Mouse (Mus musculus) cerebellum, adult (tissue): Measurements from ENCODE around the gene Gse1.

Experiments
- ATAC-seq: cut with Nextera tagmentation; 2 replicates; pipeline ENCODE4 v1.9.2; 2017; ENCODE audit warnings: mild to moderate bottlenecking, moderate library complexity, mixed read lengths; ENCODE audit not compliant: insufficient number of reproducible peaks, low FRiP score, low TSS enrichment

The Gse1 gene

DNA sequence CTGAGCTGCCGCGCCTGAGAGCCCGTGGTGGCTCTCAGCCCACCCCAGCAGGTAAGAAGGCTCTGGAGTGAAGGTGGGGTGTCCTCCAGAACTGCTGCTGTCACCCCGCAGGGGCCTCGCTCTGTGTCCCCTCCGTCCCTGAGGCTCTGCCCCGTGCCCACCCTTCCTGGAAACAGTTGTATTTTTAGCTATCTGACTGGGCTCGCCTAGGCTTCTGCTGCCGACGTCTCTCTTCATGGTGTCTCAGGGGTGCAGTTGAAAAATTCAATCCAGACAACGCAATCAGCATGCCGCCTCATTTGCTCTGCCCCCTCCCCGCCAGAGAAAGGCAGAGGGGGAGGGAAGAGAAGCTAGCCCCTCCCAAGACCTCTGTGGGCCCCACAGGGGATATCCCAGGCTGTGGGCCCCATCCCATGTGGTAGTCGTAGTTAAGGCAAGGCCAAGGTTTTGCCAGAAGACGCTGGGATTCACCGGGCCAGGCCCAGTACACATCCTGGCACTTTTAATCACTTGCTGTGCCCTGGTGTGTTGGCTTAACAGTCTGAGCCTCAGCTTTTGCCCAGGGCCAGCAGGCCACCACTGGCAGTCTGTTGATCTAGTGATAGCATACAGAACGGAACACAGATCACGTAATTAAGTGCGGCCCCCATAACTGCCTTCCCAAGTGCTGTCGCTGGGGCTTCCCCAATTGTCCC lies 328.1 kb downstream of the Gse1 start:
- no peak for ATAC-seq

DNA sequence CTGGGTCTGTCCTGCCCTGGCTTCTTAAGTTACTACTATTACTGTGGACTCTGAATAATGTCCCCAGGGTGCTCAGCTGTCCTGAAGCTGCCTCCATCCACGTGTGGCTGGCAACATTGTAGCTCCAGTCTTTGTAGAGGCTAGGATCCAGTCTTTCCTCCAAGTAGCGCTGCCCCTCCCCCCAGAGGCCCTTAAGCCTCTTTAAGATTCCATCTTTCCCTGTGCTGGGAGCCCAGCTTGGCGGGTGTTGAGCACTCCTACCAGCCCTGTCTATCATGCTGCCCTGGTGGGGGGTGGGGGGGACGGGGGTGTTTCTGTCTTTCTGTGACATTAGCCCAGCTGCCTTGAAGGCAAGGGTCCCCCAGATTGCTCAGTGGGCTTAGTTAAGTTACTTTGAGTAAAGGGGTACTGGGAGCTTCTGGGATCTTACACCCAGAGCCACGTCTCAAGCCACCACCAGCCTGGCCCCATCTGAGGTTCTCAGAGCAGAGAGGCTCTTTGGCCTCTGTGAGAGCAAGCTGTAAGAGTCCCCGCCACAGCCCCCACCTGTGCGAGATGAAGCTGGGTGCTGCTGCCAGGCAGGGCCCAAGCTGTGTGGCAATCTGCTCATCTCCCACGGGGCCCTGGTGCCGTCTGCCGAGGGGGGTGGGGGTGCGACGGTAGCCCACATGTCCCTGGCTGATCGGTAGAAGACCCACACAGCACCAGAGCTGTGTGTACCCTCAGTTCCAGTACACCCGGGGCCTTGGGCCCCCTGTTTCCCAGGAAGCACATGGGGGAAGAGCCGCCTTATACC lies 329.1 kb downstream of the Gse1 start:
- peak; percentile 10; the same call in 1 of the 2 replicates for ATAC-seq

DNA sequence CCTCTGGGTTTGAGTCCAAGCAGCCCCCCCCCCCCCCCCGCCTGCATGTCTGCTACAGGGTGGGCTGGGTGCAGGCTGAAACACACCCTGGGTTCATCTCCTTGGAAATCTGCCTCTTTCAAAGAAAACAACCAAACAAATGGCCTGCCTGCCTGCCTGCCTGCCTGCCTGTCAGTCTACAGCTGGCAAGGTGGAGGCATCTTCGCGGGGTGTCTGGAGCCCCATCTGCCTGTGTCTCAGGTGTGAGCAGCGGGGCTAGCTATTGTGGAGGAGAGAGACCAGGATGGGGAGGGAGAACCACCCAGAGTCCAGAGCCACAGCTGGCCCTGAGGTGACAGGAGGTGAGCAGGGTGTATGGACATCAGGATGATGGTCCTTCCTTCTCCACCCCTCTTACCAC lies 329.9 kb downstream of the Gse1 start:
- ATAC-seq: no peak

DNA sequence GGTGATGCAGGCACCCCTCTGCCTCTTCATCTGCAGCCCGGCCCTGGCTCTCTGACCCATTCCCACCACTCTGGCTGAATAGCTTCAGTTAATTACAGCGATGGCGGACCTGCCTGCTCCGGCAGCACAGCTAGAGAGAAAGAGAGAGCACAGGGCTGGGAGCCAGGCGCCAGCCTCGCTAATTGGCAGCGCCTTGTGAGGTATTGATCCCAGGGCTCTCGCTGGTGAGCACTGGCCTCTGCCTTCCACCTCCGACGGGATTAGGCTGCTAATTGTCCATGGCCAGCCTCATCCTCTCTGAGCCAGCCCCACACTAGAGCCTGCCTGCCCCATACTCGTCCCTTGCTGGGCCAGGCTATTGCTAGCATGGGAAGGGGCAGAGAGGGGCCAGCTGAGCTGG lies 331.4 kb downstream of the Gse1 start:
- no peak for ATAC-seq

DNA sequence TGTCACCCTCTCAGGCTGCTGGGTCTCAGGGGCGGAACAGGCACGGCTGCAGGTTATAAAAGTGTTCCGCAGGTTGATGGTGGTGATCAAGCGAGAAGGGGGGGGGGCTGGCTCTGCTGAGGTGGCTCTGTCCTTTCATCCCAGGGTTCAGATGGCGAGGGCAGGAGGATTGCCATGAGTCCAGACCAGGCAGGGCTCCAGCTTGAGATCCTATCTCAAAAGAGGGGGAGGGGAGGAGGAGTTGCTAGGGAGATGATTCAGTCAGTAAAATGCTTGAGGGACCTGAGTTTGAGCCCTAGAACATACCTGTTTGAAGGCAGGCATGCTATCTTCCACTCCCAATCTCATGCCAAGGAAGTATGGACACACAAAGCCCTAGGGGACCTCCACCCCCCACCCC lies 332.3 kb downstream of the Gse1 start:
- ATAC-seq: no peak

DNA sequence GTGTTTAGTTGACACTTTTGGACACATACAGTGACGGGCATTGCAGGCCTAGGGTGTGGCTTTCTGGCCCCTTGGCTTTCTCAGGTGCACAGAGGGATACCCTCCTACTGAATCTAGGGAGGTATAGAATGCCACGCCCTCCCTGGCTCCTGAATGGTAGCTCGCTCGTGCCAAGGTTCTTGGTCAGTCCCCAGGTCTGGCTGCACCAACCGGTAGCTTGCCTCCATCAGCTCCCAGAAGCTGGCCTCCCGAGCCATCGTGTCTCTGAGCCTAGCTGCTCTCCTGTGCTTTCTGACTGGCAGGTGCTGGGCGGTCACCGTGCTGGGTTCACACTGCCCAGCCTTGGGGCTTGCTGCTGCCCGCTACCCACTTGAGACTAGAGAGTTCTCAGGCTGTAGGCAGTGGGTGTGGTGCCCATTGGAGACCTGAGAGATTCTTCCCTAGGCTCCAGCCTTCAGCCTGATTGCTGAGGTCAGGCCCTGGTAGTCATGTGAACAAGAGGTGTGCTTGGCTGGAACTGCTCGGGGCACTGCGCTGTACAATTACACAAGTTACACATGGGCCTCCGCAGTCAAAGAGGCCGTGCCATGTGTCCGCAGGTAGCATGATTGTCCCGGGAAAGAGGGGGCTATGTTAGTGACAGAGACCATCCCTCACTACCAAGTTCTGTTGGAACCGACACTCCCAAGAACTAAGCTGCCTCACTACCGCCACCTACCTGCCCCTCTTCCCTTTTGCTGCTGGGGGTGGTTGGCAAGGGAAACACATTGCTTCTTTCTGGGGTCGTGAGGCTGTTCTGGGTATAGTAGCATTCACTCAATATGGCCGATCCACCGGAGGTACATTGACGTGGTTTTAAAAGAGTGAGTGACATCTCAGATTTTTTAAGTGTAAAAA lies 333.5 kb downstream of the Gse1 start:
- no peak for ATAC-seq

DNA sequence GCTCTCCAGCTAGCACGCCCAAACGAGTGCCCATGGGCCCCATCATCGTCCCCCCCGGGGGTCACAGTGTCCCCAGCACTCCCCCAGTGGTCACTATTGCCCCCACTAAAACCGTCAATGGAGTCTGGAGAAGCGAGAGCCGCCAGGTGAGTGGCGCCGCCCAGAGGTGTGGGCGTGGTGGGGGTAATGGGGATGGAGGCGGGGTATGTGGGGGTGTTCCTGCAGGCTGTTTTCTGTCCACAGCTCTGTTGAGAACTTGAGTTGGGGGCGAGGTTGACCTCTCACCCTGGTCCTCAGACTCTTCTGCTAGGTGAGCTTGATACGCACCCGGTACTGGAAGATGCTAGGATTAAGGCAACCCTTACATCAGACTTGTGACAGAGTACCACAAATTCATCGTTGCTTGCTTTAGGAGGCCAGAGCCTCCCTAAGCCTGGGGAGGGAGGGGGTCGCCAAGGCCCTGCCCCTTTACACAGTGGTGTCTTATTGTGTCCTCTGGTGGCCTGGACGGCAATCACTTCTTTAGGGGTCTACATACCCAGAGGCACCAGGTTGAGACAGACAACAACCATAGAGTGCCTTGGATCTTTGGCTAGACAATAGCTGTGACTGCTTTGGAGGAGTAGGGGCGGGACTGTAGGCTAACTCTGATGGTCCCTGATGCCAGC lies 334.6 kb downstream of the Gse1 start:
- no peak for ATAC-seq

DNA sequence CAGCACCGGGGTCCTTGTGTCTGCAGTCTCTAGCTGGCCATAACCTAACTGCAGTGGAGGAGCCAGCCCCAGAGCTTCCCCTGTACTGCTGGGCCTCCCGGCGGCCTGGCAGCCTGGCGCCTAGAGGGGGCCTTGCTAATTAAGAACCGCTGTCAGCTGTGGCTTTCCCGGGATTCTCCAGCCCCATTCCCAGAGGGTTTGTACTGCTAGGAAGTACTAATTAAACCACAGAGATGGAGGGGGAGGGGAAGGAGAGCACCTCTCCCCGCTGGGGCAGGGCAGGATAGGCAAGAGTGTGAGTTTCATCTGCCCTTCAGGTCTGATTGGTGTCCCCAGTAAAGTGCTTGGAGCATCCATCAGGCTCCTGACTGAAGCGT lies 335.1 kb downstream of the Gse1 start:
- ATAC-seq: no peak

DNA sequence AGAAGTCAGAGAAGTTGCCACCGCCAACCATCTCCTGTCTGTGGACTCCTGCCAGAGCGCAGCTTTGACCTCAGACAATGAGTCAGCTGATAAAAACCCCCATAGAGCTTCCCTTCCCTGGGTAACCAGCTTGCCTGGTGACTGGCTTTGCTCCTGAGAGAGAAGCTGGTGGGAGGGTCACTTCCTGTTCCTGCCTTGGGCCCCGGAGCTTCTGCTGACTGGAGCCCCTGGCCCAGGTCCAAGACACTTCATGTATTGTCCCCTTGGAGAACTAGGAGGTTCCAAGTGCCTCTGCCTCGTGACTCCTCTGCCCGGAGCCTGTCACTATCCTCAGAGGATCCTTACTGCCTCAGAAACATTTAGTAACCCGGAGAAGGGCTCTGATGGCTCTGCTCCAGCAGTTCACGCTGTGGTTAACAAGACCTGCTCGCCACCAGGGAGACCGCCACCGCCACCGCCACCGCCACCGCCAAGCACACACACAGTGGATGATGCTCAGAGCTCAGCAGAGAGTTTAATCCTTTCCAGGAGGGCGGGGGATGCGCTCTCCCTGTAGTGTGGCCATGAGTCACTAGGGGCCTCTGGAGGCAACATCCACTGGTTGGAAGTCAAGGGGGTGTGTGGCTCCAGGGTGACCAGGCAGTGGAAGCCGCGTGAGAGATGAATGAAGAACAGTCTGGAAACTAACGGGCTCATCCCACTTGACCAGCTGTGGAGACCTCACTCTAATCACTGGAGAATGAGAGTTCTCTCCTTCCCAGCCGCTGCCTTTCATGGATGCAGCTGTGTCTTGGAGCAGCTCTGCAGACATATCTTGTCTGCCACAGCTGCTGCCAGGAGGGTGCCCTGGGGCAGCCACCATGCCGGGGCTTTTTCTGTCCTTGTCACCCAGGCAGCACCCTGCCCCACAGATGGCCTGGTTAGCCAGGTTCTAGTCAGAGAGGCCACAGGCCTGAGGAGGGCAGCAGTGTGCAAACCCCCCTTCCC lies 335.9 kb downstream of the Gse1 start:
- ATAC-seq: 0 out of 2 replicates have a peak, but pooled peaks have one; percentile 14

DNA sequence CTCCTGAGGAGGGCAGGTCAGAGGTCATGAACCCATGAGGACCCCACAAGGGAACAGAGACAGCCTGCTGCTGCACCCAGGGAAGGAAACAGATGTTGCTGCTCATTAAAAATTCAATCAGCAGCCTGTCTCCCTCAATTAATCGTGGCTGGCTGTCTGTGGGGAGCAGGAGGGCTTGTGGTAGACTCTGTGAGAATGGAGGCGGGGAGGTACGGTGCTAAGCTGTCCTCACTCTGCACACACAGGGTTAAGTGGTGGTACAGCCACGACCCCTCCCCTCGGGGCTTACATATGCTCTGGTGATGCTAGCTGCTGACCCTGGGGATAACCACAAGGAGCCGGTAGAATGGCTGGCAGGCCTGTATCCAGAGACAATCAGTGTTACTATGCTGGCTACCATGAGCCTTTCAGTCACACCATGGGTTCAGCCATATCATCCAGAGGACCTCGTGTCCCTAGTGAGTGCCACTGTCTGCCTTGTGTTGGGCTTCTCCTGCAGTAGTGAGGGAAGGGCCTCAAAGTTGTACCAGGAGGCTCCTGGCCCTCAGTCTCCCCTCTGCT lies 337.0 kb downstream of the Gse1 start:
- ATAC-seq: no peak

DNA sequence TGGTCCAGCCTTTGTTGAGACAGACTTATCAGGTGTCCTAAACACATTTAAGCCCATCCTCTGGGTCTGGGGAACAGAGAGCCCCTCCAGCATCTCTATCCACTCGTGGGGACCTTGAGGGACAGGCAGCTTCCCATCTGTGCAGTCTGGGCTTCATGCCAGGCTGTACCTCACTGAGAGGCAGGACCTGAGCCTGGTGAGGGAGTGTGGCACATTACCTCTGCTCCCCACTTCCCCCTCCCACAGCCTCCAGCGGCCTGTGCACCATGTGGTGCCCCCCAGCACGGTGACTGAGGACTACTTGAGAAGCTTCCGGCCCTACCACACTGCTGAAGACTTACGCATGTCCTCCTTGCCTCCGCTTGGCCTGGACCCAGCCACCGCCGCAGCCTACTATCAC lies 338.4 kb downstream of the Gse1 start:
- ATAC-seq: 0 out of 2 replicates have a peak, but pooled peaks have one; percentile 15

DNA sequence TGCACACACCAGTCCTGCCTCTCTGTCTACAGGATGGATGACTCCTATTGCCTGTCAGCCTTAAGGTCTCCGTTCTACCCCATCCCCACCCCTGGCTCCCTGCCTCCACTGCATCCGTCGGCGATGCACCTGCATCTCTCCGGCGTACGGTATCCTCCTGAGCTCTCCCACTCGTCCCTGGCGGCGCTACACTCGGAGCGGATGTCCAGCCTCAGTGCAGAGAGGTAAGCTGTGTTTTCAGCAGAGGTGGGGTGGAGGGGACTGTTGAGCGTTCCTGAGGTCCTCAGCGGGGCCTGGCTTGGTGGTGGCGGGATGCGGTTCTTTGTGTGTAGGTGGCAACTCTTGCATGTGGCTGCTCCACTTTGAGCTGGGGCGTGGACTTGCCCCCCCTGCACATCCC lies 339.5 kb downstream of the Gse1 start:
- no peak for ATAC-seq

DNA sequence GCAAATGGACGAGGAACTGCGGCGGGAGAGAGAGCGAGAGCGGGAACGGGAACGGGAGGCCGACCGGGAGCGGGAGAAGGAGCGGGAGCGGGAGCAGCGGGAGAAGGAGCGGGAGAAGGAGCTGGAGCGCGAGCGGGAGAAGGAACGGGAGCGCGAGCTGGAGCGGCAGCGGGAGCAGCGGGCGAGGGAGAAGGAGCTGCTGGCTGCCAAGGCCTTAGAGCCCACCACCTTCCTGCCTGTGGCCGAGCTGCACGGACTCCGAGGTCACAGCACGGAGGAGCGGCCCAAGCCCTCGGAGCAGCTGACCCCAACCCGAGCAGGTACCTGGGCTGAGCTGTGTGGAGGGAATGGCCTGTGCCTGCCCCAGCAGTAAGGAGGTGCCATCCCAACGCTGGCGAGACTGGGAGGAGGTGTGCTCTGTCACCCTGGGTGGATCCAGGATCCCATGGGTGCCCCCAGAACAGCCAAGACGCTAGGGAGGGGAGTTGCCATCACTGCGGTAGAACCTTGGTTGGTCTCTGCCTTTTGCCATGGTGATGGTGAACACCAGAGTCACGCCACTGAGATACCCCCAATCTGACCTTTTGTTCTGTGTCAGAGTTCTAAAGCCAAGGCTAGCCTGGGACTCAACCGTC lies 340.0 kb downstream of the Gse1 start:
- ATAC-seq: no peak

DNA sequence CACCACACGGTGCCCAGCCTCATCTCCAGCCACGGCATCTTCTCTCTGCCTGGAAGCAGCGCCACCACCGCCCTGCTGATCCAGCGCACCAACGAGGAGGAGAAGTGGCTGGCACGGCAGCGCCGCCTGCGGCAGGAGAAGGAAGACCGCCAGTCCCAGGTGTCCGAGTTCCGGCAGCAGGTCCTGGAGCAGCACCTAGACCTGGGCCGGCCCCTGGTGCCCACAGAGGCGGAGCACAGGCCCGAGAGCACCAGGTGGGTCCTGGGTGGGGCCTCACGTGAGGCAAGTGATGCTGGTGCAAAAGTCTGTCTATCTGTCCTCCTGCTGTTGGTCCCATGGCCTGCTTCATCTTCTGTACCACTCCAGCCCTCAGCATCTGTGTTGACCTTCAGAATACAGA lies 340.9 kb downstream of the Gse1 start:
- no peak for ATAC-seq

DNA sequence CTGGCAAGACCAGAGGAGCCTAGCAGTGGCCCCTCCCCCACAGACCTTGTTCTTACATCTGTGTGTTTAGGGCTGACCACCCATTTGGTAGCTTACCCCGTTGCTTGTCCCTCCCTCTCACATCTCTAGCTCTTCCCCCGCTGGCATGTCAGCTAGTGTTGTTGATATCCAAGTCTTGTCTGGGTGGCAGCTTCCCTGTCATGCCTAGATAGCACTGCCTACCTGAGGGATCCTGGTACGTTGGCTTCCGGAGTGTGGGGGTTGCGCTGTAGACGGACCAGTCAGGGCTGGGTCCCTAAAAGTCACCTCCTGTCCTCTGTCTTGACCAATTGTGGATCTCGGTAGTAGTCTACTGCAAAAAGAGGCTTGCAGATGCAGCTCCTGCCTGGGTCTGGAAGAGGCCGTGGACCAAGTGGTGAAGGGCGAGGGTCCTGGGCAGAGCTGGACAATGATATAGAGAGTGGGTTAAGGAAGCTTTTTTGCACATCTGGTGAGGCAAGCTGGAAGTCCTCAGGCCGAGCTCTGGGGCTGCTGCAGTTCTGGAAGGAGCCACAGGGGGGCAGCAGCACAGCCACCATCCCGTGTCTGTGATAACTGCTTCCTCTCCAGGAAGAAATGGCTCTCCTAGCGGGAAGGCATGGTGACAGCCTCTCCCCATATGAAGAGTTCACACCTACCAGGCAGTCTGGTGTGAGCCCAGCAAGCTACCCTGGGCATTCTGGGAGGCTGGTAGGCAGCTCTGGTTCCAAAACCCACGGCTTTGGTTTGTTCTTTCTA lies 341.9 kb downstream of the Gse1 start:
- no peak for ATAC-seq

DNA sequence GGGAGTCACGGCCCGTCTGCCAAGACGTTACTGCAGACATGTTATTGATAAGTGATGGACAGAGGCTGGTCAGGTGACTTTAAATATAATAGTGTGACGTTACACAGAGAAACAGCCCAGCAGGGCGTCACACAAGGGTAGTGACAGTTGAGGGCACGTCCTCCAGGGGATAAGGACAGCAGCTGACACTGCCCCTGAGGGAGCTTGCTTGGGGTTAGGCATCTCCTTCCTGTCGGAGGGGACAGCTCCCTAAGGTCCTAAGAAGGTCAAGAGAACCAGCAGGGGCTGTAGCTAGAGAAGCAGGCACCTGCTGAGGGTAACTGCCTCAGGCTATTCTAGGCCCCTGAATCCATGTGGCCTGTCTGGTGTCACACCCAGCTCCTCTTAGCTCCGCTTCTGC lies 343.3 kb downstream of the Gse1 start:
- no peak for ATAC-seq

DNA sequence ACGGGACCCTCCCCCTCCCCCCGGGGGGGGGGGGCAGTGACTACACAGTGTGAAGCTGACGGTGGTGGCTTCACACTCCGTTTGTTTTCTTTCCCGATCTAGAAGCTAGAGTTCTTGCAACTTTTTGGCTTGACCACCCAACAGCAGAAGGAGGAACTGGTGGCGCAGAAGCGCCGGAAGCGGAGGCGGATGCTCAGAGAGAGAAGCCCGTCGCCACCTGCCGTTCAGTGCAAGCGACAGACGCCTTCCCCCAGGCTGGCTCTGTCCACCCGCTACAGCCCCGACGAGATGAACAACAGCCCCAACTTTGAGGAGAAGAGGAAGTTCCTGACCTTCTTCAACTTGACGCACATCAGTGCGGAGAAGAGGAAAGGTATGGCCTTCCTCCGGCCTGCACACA lies 344.3 kb downstream of the Gse1 start:
- ATAC-seq: no peak

DNA sequence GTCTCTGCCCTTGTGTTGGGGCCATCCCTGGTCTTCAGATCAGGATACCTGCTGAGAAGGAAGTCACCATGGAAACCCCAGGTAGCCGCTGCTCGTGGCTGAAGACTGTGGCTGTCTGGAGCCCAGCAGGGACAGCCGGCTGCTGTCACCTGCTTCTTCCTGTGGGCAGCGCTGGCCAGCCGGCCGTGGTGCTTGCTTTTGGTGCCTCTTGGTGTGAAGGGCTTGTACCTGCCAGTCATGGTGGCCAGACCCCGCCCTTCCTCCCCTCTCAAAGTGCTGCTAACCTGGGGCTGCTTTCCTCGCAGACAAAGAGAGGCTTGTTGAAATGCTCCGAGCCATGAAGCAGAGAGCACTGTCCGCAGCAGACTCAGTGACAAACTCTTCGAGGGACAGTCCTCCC lies 345.6 kb downstream of the Gse1 start:
- no peak for ATAC-seq
